Mouse (Mus musculus) myocyte (in vitro differentiated cells): ENCODE measurements around the gene E130208F15Rik. TPM values are rescaled to one million over a fixed set of nuclear protein-coding genes. Genes with fewer than 3 reads are reported as not detected.

Source experiments
- H3K27me3 ChIP-seq: one replicate; pipeline ENCODE4 v1.6.1; 2011; ENCODE audit not compliant: control insufficient read depth, insufficient read depth, insufficient read length
- H3K36me3 ChIP-seq: one replicate; pipeline ENCODE4 v1.6.1; 2011; ENCODE audit not compliant: control insufficient read depth, insufficient read depth
- H3K4me2 ChIP-seq: one replicate; pipeline ENCODE4 v1.6.1; 2011; ENCODE audit warnings: low read depth, control low read depth
- H3K4me3 ChIP-seq: one replicate; pipeline ENCODE4 v1.5.1; 2011; ENCODE audit warnings: mild to moderate bottlenecking, control low read depth, moderate library complexity
- H3K79me2 ChIP-seq: one replicate; pipeline ENCODE4 v1.6.1; 2011; ENCODE audit not compliant: control insufficient read depth, insufficient read depth
- H3ac ChIP-seq: one replicate; pipeline ENCODE4 v1.6.1; 2011; ENCODE audit not compliant: control insufficient read depth, insufficient read length
- CEBPB ChIP-seq: IDR thresholded peaks from 2 replicates; pipeline ENCODE4 v1.6.1; 2011; ENCODE audit warnings: mild to moderate bottlenecking, moderate library complexity; ENCODE audit not compliant: poor library complexity, insufficient read depth, severe bottlenecking
- E2F4 ChIP-seq: IDR thresholded peaks from one replicate; pipeline ENCODE4 v1.6.1; 2011; ENCODE audit warnings: mild to moderate bottlenecking, control low read depth, moderate library complexity; ENCODE audit not compliant: insufficient read depth
- MAX ChIP-seq: IDR thresholded peaks from one replicate; pipeline ENCODE4 v1.6.1; 2011; ENCODE audit warnings: low read depth, mild to moderate bottlenecking, control low read depth
- MYOD1 ChIP-seq, 3 experiments: IDR thresholded peaks; one replicate each; pipeline ENCODE4 v1.6.1; 2011; ENCODE audit warnings: control low read depth in 2 of 3, low read depth in 2 of 3, mild to moderate bottlenecking in 2 of 3, moderate library complexity in 1 of 3; ENCODE audit not compliant: insufficient read length in 2 of 3, control insufficient read depth in 1 of 3
- MYOG ChIP-seq, 3 experiments: IDR thresholded peaks; one replicate each; pipeline ENCODE4 v1.6.1; 2011; ENCODE audit warnings: control low read depth in 2 of 3, low read depth in 2 of 3, mild to moderate bottlenecking in 2 of 3; ENCODE audit not compliant: insufficient read length in 2 of 3, control insufficient read depth in 1 of 3, insufficient read depth in 1 of 3
- POLR2A ChIP-seq: IDR thresholded peaks from one replicate; pipeline ENCODE4 v1.6.1; 2011; ENCODE audit warnings: low read depth, mild to moderate bottlenecking, control low read depth, moderate library complexity; ENCODE audit not compliant: insufficient read length
- POLR2AphosphoS2 ChIP-seq: IDR thresholded peaks from one replicate; pipeline ENCODE4 v1.6.1; 2011; ENCODE audit warnings: low read depth, control low read depth; ENCODE audit not compliant: insufficient read length
- REST ChIP-seq: IDR thresholded peaks from one replicate; pipeline ENCODE4 v1.6.1; 2011; ENCODE audit warnings: mild to moderate bottlenecking, control low read depth, moderate library complexity; ENCODE audit not compliant: insufficient read depth, insufficient read length
- SRF ChIP-seq: IDR thresholded peaks from one replicate; pipeline ENCODE4 v1.6.1; 2011; ENCODE audit warnings: low read depth; ENCODE audit not compliant: control insufficient read depth, insufficient read length
- TCF12 ChIP-seq: IDR thresholded peaks from one replicate; pipeline ENCODE4 v1.6.1; 2011; ENCODE audit warnings: mild to moderate bottlenecking, control low read depth; ENCODE audit not compliant: poor library complexity, insufficient read depth, severe bottlenecking
- TCF3 ChIP-seq: IDR thresholded peaks from one replicate; pipeline ENCODE4 v1.6.1; 2011; ENCODE audit warnings: low read depth, control low read depth; ENCODE audit not compliant: insufficient read length
- USF1 ChIP-seq: IDR thresholded peaks from one replicate; pipeline ENCODE4 v1.6.1; 2011; ENCODE audit warnings: low read depth, mild to moderate bottlenecking, control low read depth, moderate library complexity
- polyA plus RNA-seq: library from polyadenylated mRNA; unstranded; fragments of >200 nt; fragmentation: generic; extraction: Trizol; gene quantifications from one replicate; pipeline ENCODE4 v1.2.1, GENCODE M21; 2012; ENCODE audit warnings: missing spikeins

Gene E130208F15Rik
- polyA plus RNA-seq, 1 experiment: 4.0 TPM

DNA sequence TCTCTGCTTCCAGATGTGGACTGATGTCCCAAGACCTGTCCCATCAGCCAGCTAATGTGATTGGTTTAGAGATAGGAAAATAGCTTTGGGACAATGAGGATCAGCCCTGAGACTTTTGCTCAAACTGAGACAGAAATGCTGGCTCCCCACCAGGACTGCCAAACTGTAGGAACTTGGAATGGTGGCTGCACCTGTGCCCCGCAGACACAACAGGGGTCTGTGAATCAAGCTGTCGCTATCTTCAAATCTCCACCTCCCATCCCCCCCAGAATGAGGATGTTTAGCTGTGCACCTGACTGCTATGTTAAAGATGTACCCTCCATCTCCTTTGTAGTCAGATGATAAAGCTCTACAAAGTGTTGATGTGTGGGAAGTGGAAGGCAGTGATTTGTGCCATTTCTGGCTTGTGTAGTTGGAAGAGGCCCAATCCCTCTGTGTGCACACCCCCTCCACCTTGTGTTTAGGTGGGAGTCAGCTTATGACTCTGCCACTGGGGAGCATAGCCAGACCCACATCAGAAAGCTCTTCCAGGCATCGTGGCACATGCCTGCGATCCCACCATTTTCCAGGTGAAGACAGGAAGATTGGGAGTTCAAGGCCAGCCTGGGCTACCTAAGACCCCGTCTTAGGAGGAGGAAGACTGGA is 2.9 kb downstream of the E130208F15Rik start:
- Histone ChIP-seq H3K4me2 (no peak overlapping the region), H3ac (no peak overlapping the region), H3K36me3 (no peaks in the 10 kb centered on the region), H3K79me2 (no peaks in the 10 kb centered on the region), H3K27me3 (peaks cover 14% of the 10 kb centered on the region), H3K4me3 (no peak overlapping the region)
- TF ChIP-seq USF1 (no peak), POLR2A (no peak), E2F4 (no peak), TCF3 (no peak), MYOD1 (IDR thresholded peaks at IDR 0.05; ENCODE audit: control insufficient read depth in 1 of 3, insufficient read length in 2 of 3, low read depth in 2 of 3) (no peak), MAX (no peak), TCF12 (no peak), CEBPB (no peak), SRF (no peak), REST (no peak), POLR2AphosphoS2 (no peak), MYOG (IDR thresholded peaks at IDR 0.05; ENCODE audit: control insufficient read depth in 1 of 3, insufficient read depth in 1 of 3, insufficient read length in 2 of 3, low read depth in 2 of 3) (no peak)

- no peak overlapping the region for H3ac ChIP-seq
- H3K27me3 ChIP-seq: peaks cover 19% of the 10 kb centered on the region
- no peak overlapping the region for H3K4me3 ChIP-seq
- no peaks in the 10 kb centered on the region for H3K36me3 ChIP-seq
- H3K4me2 ChIP-seq: no peak overlapping the region
- TF ChIP-seq USF1 (no peak), TCF3 (no peak), MYOD1 (IDR thresholded peaks at IDR 0.05; ENCODE audit: control insufficient read depth in 1 of 3, insufficient read length in 2 of 3, low read depth in 2 of 3) (no peak), TCF12 (no peak), POLR2AphosphoS2 (no peak), MAX (no peak), E2F4 (no peak), MYOG (IDR thresholded peaks at IDR 0.05; ENCODE audit: control insufficient read depth in 1 of 3, insufficient read depth in 1 of 3, insufficient read length in 2 of 3, low read depth in 2 of 3) (no peak), SRF (no peak), CEBPB (no peak), POLR2A (no peak), REST (no peak)
- no peaks in the 10 kb centered on the region for H3K79me2 ChIP-seq
Measured at GRCm38 (mm10) chr7:30325364-30325763, 3.8 kb downstream of the E130208F15Rik start.

GRCm38 (mm10) chr7:30326427-30326826 is 4.9 kb downstream of the E130208F15Rik start:
- Histone ChIP-seq H3K79me2 (no peaks in the 10 kb centered on the region), H3ac (no peak overlapping the region), H3K4me2 (no peak overlapping the region), H3K4me3 (no peak overlapping the region), H3K36me3 (no peaks in the 10 kb centered on the region), H3K27me3 (peaks cover 19% of the 10 kb centered on the region)
- no peak for TF ChIP-seq E2F4
- TF ChIP-seq MAX: no peak
- no peak for TF ChIP-seq MYOD1 (IDR thresholded peaks at IDR 0.05; ENCODE audit: control insufficient read depth in 1 of 3, insufficient read length in 2 of 3, low read depth in 2 of 3)
- TF ChIP-seq SRF: no peak
- no peak for TF ChIP-seq MYOG (IDR thresholded peaks at IDR 0.05; ENCODE audit: control insufficient read depth in 1 of 3, insufficient read depth in 1 of 3, insufficient read length in 2 of 3, low read depth in 2 of 3)
- no peak for TF ChIP-seq POLR2A
- no peak for TF ChIP-seq CEBPB
- no peak for TF ChIP-seq REST
- no peak for TF ChIP-seq TCF3
- no peak for TF ChIP-seq TCF12
- no peak for TF ChIP-seq USF1
- no peak for TF ChIP-seq POLR2AphosphoS2

- no peaks in the 10 kb centered on the region for H3K79me2 ChIP-seq
- H3ac ChIP-seq: no peak overlapping the region
- H3K4me3 ChIP-seq: no peak overlapping the region
- peaks cover 19% of the 10 kb centered on the region for H3K27me3 ChIP-seq
- no peak overlapping the region for H3K4me2 ChIP-seq
- TF ChIP-seq MYOD1 (IDR thresholded peaks at IDR 0.05; ENCODE audit: control insufficient read depth in 1 of 3, insufficient read length in 2 of 3, low read depth in 2 of 3) (peak in 1 of 3 experiments; percentile 68), POLR2A (no peak), MYOG (IDR thresholded peaks at IDR 0.05; ENCODE audit: control insufficient read depth in 1 of 3, insufficient read depth in 1 of 3, insufficient read length in 2 of 3, low read depth in 2 of 3) (peak in 1 of 3 experiments; percentile 47)
- H3K36me3 ChIP-seq: no peaks in the 10 kb centered on the region
Measured at GRCm38 (mm10) chr7:30327140-30327539, 5.6 kb downstream of the E130208F15Rik start.

- H3K4me3 ChIP-seq: no peak overlapping the region
- H3K27me3 ChIP-seq: peaks cover 19% of the 10 kb centered on the region
- H3K36me3 ChIP-seq: no peaks in the 10 kb centered on the region
- no peak overlapping the region for H3K4me2 ChIP-seq
- H3ac ChIP-seq: no peak overlapping the region
- H3K79me2 ChIP-seq: no peaks in the 10 kb centered on the region
- TF ChIP-seq SRF: no peak
Measured at GRCm38 (mm10) chr7:30328379-30328778, 6.8 kb downstream of the E130208F15Rik start.
